Mouse (Mus musculus) hindlimb bud, embryonic 11.5 days (tissue): ENCODE measurements around the gene Derl2.

ENCODE experiments used
- DNase-seq: peaks from one replicate; pipeline ENCODE4 v3.0.0-alpha.2; 2012; ENCODE audit warnings: low read depth, low spot score; ENCODE audit errors: extremely low spot score

The Derl2 gene

GRCm38 (mm10) chr11:70982557-70983228, 36.9 kb downstream of the Derl2 start, which contains the start of gene C1qbp:
TSS of gene C1qbp (minus strand) at chr11:70983026.
- DNase-seq: no peak

- DNase-seq: no peak
These were observed 37.6 kb downstream of the Derl2 start for GRCm38 (mm10) chr11:70982030-70982429.

DNA sequence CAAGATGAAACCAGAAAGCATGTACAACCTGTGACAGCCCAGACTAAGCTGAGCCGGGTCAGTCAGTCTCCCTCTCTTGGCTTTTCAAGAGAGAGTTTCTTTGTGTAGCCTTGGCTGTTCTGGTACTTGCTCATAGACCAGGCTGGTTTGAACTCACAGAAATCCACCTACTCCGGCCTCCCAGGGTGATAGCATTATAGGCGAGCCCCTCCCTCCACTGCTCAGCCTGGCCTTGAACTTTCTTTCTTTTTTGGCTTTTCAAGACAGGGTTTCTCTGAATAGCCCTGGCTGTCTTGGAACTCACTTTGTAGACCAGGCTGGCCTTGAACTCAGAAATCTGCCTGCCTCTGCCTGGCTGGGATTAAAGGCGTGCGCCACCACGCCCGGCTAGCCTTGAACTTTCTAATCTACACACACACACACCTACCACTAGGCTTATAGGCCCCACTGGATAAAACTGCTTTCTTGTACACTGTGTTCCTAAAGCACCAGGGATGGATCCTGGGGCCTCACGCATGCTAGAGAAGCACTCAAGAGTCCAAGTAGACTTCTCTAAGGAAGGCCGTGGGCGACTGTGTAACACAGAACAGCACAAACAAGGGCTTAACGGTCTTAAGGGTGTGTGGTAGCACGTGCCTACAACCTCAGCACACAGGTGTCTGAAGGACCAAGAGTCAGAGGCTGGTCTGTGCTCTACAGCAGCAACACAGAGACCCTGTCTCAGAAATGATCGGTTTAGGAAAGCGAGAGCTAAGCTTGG, 38.7 kb downstream of the Derl2 start:
- DNase-seq: no peak

GRCm38 (mm10) chr11:70980232-70980631, 39.4 kb downstream of the Derl2 start:
- DNase-seq: no peak

DNA sequence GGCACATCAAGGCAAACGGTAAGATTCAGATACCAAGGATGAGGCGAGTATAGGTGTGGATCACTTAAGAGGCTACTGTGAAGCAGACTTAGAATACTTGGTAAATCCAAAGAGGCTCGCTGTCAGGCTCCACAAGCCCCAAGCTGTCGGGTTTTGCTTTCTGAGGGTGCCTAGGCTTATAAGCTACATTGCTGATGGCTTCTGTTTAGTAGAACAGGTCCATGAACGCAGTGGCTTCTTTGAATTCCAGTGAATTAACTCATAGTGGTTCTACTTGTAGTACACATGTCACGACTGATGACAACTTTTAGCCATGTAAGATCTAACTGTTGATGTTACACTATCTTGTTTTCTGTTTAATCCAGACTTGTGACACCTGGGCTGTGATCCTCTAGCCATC, 42.3 kb downstream of the Derl2 start:
- no peak for DNase-seq

DNA sequence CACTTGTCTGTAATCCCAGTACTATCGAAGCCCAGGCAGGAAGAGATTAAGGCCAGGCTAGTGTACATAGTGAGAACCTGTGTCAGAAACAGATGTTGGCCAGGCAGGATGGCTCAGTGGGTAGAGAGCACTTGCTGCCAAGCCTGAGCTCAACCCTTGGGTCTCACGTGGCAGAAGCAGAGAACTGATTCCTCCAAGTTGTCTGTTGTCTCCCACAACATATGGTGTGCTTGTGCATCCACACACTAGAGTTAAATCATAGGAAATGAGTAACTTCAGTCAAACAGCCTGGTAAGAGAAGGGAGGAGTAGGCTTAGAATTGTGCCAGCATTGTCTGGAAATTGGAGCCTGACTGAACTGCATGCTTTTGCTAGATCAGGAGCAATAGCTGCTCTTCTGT, 44.4 kb downstream of the Derl2 start:
- no peak for DNase-seq

DNA sequence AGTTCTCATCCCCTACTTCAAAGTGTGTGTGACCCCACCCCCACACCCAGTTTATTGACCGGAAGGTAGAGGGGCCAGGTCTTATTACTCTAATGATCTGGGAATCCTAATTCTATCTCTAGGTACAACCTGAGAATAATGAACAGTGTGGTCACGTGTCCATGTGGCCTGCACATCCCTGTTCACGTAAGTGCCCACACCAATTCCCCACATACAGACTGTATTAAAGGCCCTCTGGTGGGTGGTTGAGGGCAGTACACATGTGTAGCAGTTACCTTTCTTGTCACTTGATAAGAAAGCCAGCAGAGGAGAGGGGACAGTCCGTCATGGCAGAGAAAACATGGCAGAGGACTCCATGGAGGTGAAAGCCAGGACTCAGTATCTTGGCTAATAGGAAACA, 45.7 kb downstream of the Derl2 start:
- DNase-seq: no peak

DNA sequence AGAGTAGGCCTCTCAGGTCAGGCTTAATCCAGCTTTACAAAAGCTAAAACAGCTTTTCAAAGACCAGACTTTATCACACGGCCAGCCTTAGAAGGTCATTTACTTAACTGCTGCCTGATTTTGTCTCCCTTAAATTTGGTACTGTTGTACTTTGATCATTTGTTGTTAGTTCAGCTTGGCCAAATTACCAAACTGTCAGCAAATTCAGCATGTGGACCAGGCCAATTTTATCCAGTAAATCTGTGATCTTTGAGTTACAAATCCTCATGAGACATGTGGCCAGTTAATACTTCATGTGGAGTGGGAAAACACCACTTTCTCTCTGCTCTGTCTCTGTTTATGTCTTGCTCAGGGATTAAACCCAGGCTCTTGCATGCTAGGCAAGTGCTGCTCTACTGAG, 47.1 kb downstream of the Derl2 start:
- DNase-seq: no peak

DNA sequence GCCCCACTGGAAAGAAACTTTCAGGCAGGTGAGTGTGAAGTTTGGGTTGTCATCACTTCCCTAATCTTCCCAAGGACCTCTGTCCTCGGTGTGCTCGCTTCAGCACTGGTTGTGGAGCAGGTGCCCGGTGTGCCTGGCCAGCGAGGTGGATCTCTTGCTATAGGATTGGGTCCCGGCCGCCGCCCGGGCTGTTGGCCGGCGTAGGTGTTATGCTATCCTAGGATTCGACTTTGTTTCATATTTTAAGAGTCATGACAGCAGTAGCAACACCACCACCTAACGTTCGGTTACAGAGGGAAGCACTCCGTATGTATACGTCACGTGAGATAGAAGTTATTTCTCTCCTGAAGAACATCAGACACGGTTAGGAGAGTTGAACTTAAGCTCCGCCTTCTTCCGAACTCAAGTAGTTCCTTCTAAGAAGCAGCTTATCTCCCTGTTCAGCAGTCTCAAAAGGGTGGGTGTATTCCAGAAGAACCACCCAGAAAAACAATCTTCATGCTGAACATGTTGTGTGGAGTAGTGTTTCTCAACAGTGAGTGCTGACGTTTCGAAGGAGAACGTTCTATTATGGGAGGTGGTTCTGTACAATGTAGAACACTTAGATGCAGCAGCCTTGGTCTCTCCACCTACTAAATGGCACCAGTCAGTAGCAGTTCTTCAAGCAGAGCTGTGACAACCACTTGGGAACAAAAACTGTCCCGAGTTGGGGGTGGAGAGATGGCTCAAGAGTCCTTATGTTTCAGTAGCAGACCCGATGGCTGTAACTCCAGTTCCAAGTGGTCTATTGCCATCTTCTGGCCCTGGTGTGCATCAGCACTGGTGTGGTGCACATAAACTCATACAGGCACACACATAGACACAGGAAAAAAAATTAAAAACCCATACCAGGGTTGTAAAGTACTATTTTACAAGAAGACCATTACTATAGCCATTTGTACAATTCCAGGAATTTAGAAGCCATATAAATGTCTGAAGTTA, 48.8 kb downstream of the Derl2 start:
- DNase-seq: no peak

DNA sequence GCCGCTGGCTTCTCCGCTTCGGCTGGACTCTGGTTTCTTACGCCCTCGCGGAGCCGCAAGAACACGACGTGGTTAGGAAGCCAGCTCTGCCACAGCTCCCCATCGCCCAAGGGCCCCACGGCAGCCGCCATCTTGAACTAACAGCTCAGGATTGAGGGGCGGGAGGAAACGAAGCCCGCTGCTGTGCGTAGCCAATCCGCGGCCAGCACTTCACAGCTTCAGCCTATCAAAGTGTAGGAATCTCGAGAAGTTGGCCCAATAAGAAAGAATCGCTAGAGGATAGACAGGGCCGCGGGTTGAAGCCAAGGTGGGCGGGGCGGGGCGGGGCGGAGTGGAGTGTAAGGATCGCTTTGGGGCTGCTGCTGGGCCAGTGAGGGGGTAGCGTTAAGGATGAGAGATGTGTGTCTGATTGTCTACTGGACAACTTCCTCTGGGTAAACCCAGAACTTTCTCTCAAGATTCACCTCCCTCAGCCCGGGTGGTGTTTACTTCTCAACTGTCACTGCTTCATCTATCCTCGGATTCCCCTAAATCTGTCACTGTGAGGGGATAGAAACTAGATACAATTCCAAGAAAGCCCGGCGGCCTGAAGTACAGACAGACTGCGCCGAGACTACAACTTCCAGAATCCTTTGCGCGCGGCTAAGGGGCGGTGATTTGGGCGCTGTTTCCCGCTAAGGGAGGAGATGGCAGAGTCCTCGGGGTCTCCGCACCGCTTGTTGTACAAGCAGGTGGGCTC, 49.7 kb downstream of the Derl2 start, which contains the start of the genes Nup88 and Rpain:
Nup88 (minus strand) TSS at position 153 of the 739 bp plus-strand sequence.
Rpain (plus strand) TSS at position 393 of the 739 bp plus-strand sequence.
- DNase-seq: peak; percentile 93

GRCm38 (mm10) chr11:70969271-70969794, 50.3 kb downstream of the Derl2 start:
- DNase-seq: no peak

DNA sequence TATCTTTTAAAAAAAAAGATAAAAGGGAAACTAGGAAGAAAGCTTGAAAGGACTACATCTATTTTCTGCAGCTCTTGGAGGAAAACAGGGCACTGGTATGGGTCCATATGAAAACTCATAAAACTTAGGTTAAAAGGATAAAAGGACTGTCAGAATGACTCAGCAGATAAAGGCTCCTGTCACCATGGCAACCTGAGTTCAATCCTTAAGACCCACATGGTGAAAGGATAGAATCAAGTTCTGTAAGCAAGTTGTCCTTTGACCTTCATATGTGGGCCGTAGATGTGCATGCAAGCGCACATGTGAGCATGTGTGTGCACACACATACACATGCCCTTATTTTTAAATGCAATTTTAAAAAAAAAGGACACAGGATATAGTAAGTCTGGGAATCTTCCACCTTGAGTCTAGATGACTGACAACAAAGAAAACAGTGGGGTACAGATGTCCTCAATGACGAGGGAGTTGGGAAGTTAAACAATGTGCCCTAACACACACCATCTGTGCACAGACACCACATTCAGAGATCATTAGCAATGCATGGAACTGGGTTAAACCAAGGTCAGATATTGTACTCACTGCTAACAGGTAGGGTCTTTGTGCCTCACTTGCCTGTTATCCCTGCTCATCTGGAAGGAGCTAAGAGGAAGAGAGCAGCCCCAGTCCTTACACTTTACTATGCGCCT, 55.3 kb downstream of the Derl2 start:
- DNase-seq: no peak

- no peak for DNase-seq
These were observed 58.7 kb downstream of the Derl2 start for GRCm38 (mm10) chr11:70960786-70961554.
